ENCODE assay signal across 22 mouse cellular contexts in genomic region chr14:103797123-103797522, GRCm38 (mm10).
"Had no signal": no experiment of that assay in that cellular context is flagged by ENCODE, and none has a peak within 500 bp of the region (broad histone marks: within the 10 kb centered on the region; RNA-seq: fewer than 3 reads in every experiment).

No protein-coding gene starts in this region.

- ATAC-seq: hindbrain, embryonic 16.5 days; intestine, embryonic 16.5 days; liver, postnatal 0 days had no signal

- DNase-seq: gastrocnemius, postnatal 25 days; heart, adult 18-20 months; heart, postnatal 10 days; heart, postnatal 4 days; kidney, adult 11 months; layer of hippocampus, adult 9-11 months; layer of hippocampus, postnatal 36 days; left cerebral cortex, postnatal 4 days; liver; liver, embryonic 13.5 days; liver, postnatal 0 days had no signal

- H3K27ac ChIP-seq: heart, embryonic 10.5 days; hindbrain, embryonic 10.5 days; hindbrain, embryonic 12.5 days; hindbrain, embryonic 14.5 days; kidney, embryonic 15.5 days; kidney, postnatal 0 days; limb, embryonic 12.5 days; liver, embryonic 13.5 days; liver, embryonic 15.5 days had no signal

- H3K4me3 ChIP-seq: heart, embryonic 10.5 days; heart, embryonic 12.5 days; hindbrain, embryonic 10.5 days; hindbrain, embryonic 12.5 days; kidney, embryonic 15.5 days; limb, embryonic 12.5 days; liver, embryonic 13.5 days; liver, embryonic 15.5 days had no signal

- H3K4me1 ChIP-seq: heart, embryonic 12.5 days; kidney, embryonic 15.5 days; limb, embryonic 12.5 days; liver, embryonic 13.5 days; liver, embryonic 15.5 days had no signal
